Mouse (Mus musculus) midbrain, postnatal 0 days (tissue): ENCODE data around the gene Shisal1. TPM values are rescaled to one million over a fixed set of nuclear protein-coding genes. Genes with fewer than 3 reads are reported as not detected.
A peak's percentile ranks its signal among the peaks of the same experiment; 100 is the strongest.

Experiments used
- ATAC-seq: fragments of 200-750 bp; cut with Nextera tagmentation; 2 replicates; pipeline ENCODE4 v1.8.0; 2017; ENCODE audit warnings: moderate number of reproducible peaks, mild to moderate bottlenecking, moderate TSS enrichment, moderate library complexity; ENCODE audit not compliant: low FRiP score
- DNase-seq: peaks from one replicate; pipeline ENCODE4 v3.0.0-alpha.2; 2015; ENCODE audit warnings: low spot score
- H3K27ac ChIP-seq: fragments of 300-500 bp; sonication (generic); 2 replicates; pipeline ENCODE4 v1.5.1; 2014; ENCODE audit warnings: low read depth, mild to moderate bottlenecking, low read length, mixed read lengths
- H3K27me3 ChIP-seq: fragments of 300-500 bp; sonication (generic); 2 replicates; pipeline ENCODE4 v1.6.1; 2014; ENCODE audit warnings: low read length, control low read depth, mixed read lengths; ENCODE audit not compliant: insufficient read depth
- H3K36me3 ChIP-seq: fragments of 300-500 bp; sonication (generic); 2 replicates; pipeline ENCODE4 v1.6.1; 2014; ENCODE audit warnings: low read length, control low read depth, mixed read lengths; ENCODE audit not compliant: insufficient read depth
- H3K4me1 ChIP-seq: fragments of 300-500 bp; sonication (generic); 2 replicates; pipeline ENCODE4 v1.6.1; 2014; ENCODE audit warnings: mild to moderate bottlenecking, control low read depth, antibody characterized with exemption, low read length, mixed read lengths; ENCODE audit not compliant: insufficient read depth
- H3K4me2 ChIP-seq: fragments of 300-500 bp; sonication (generic); 2 replicates; pipeline ENCODE4 v1.6.1; 2014; ENCODE audit warnings: low read depth, mild to moderate bottlenecking, low read length, mixed read lengths; ENCODE audit not compliant: poor library complexity, severe bottlenecking
- H3K4me3 ChIP-seq: fragments of 300-500 bp; sonication (generic); 2 replicates; pipeline ENCODE4 v1.5.1; 2014; ENCODE audit warnings: low read depth, mild to moderate bottlenecking, low read length, moderate library complexity
- H3K9ac ChIP-seq: fragments of 300-500 bp; sonication (generic); replicated peaks from 2 replicates; pipeline ENCODE4 v1.6.1; 2014; ENCODE audit warnings: mild to moderate bottlenecking, low read length, moderate library complexity, mixed read lengths; ENCODE audit not compliant: poor library complexity, severe bottlenecking
- H3K9me3 ChIP-seq: fragments of 300-500 bp; sonication (generic); 2 replicates; pipeline ENCODE4 v1.6.1; 2016; ENCODE audit warnings: low read length, control low read depth
- CTCF ChIP-seq: IDR thresholded peaks from 2 replicates; pipeline ENCODE4 v1.5.1; 2016; ENCODE audit warnings: antibody characterized with exemption, mild to moderate bottlenecking
- WGBS: fragments of 180-500 bp; shearing (Covaris S2); extraction: QIAGEN DNeasy Blood & Tissue Kit; methylation state at CpG from one replicate; pipeline ENCODE4 v1.1.7; 2014; 5-methylcytosine and 5-hydroxymethylcytosine counted together
- polyA plus RNA-seq: library from polyadenylated mRNA; unstranded; fragments of >200 nt; fragmentation: Nextera tagmentation; extraction: Ambion mirVana; gene quantifications from 2 replicates; pipeline ENCODE4 v1.2.1, GENCODE M21; 2015
- total RNA-seq: library from RNA; depleted of rRNA; stranded (reverse); fragments of >200 nt; gene quantifications from 2 replicates; pipeline ENCODE4 v1.2.3, GENCODE M21; 2014

Shisal1 gene
- total and polyA plus RNA-seq, 2 experiments from 2014 or later, result 20.4 to 50.0 TPM

- no peak overlapping the region for H3K4me3 ChIP-seq
- ATAC-seq (no peak), DNase-seq (no peak)
- H3K36me3 ChIP-seq, result no peaks in the 10 kb centered on the region
- H3K9me3 ChIP-seq, result no peaks in the 10 kb centered on the region
- no peak overlapping the region for H3K9ac ChIP-seq
- no peaks in the 10 kb centered on the region for H3K4me1 ChIP-seq
- 85% methylated on average over 3 of the region's 3 CpGs for WGBS
- TF ChIP-seq CTCF, result no peak
- H3K4me2 ChIP-seq, result no peak overlapping the region
- no peaks in the 10 kb centered on the region for H3K27me3 ChIP-seq
- no peak overlapping the region for H3K27ac ChIP-seq
Observed at GRCm38 (mm10) chr15:84364746-84365145, 82.2 kb downstream of the Shisal1 start.

GRCm38 (mm10) chr15:84355081-84355480 is 91.8 kb downstream of the Shisal1 start:
- no peak for DNase-seq
- 60% methylated on average over 5 of the region's 5 CpGs for WGBS

GRCm38 (mm10) chr15:84351915-84352844 is 94.7 kb downstream of the Shisal1 start:
- ATAC-seq, result no peak
- H3K4me3 ChIP-seq, result no peak overlapping the region
- 60% methylated on average over 21 of the region's 21 CpGs for WGBS

More at GRCm38 (mm10) chr15:84355081-84355480, 91.8 kb downstream of the Shisal1 start:
- Histone ChIP-seq H3K4me1 (no peaks in the 10 kb centered on the region), H3K27ac (no peak overlapping the region), H3K36me3 (no peaks in the 10 kb centered on the region), H3K4me2 (no peak overlapping the region), H3K27me3 (no peaks in the 10 kb centered on the region), H3K9ac (no peak overlapping the region), H3K9me3 (no peaks in the 10 kb centered on the region), H3K4me3 (no peak overlapping the region)
- no peak for ATAC-seq
- TF ChIP-seq CTCF, result no peak

GRCm38 (mm10) chr15:84351342-84351741 is 95.6 kb downstream of the Shisal1 start:
- H3K4me1 ChIP-seq, result no peaks in the 10 kb centered on the region
- no peaks in the 10 kb centered on the region for H3K27me3 ChIP-seq
- H3K9me3 ChIP-seq, result 0 out of 2 replicates have a peak, but pooled peaks cover 3% of the 10 kb centered on the region
- no peaks in the 10 kb centered on the region for H3K36me3 ChIP-seq
- H3K4me2 ChIP-seq, result no peak overlapping the region
- ATAC-seq, result no peak
- no peak overlapping the region for H3K9ac ChIP-seq
- no peak overlapping the region for H3K27ac ChIP-seq
- no peak overlapping the region for H3K4me3 ChIP-seq
- no peak for TF ChIP-seq CTCF
- 84% methylated on average over 7 of the region's 7 CpGs for WGBS
- DNase-seq, result no peak

More at GRCm38 (mm10) chr15:84351915-84352844, 94.7 kb downstream of the Shisal1 start:
- Histone ChIP-seq H3K4me1 (no peaks in the 10 kb centered on the region), H3K36me3 (no peaks in the 10 kb centered on the region), H3K9me3 (0 out of 2 replicates have a peak, but pooled peaks cover 3% of the 10 kb centered on the region), H3K27me3 (no peaks in the 10 kb centered on the region), H3K9ac (no peak overlapping the region), H3K4me2 (no peak overlapping the region), H3K27ac (no peak overlapping the region)
- DNase-seq, result peak; percentile 70
- no peak for TF ChIP-seq CTCF

- Histone ChIP-seq H3K36me3 (no peaks in the 10 kb centered on the region), H3K4me2 (no peak overlapping the region), H3K27me3 (no peaks in the 10 kb centered on the region), H3K4me3 (no peak overlapping the region), H3K9me3 (0 out of 2 replicates have a peak, but pooled peaks cover 3% of the 10 kb centered on the region), H3K9ac (no peak overlapping the region), H3K4me1 (no peaks in the 10 kb centered on the region), H3K27ac (no peak overlapping the region)
- WGBS, result 66% methylated on average over 14 of the region's 14 CpGs
- DNase-seq (no peak), ATAC-seq (no peak)
- no peak for TF ChIP-seq CTCF
Observed at GRCm38 (mm10) chr15:84349915-84350738, 96.8 kb downstream of the Shisal1 start.
